Mouse (Mus musculus) midbrain, postnatal 0 days (tissue): ENCODE results near the gene Tspan6. TPM values are rescaled to one million over a fixed set of nuclear protein-coding genes. Genes with fewer than 3 reads are reported as not detected.

Experiments used
- ATAC-seq: fragments of 200-750 bp; cut with Nextera tagmentation; 2 replicates; pipeline ENCODE4 v1.8.0; 2017; ENCODE audit warnings: moderate number of reproducible peaks, mild to moderate bottlenecking, moderate TSS enrichment, moderate library complexity; ENCODE audit not compliant: low FRiP score
- DNase-seq: peaks from one replicate; pipeline ENCODE4 v3.0.0-alpha.2; 2015; ENCODE audit warnings: low spot score
- H3K27ac ChIP-seq: fragments of 300-500 bp; sonication (generic); 2 replicates; pipeline ENCODE4 v1.5.1; 2014; ENCODE audit warnings: low read depth, mild to moderate bottlenecking, low read length, mixed read lengths
- H3K27me3 ChIP-seq: fragments of 300-500 bp; sonication (generic); 2 replicates; pipeline ENCODE4 v1.6.1; 2014; ENCODE audit warnings: low read length, control low read depth, mixed read lengths; ENCODE audit not compliant: insufficient read depth
- H3K36me3 ChIP-seq: fragments of 300-500 bp; sonication (generic); 2 replicates; pipeline ENCODE4 v1.6.1; 2014; ENCODE audit warnings: low read length, control low read depth, mixed read lengths; ENCODE audit not compliant: insufficient read depth
- H3K4me1 ChIP-seq: fragments of 300-500 bp; sonication (generic); 2 replicates; pipeline ENCODE4 v1.6.1; 2014; ENCODE audit warnings: mild to moderate bottlenecking, control low read depth, antibody characterized with exemption, low read length, mixed read lengths; ENCODE audit not compliant: insufficient read depth
- H3K4me2 ChIP-seq: fragments of 300-500 bp; sonication (generic); 2 replicates; pipeline ENCODE4 v1.6.1; 2014; ENCODE audit warnings: low read depth, mild to moderate bottlenecking, low read length, mixed read lengths; ENCODE audit not compliant: poor library complexity, severe bottlenecking
- H3K4me3 ChIP-seq: fragments of 300-500 bp; sonication (generic); 2 replicates; pipeline ENCODE4 v1.5.1; 2014; ENCODE audit warnings: low read depth, mild to moderate bottlenecking, low read length, moderate library complexity
- H3K9ac ChIP-seq: fragments of 300-500 bp; sonication (generic); replicated peaks from 2 replicates; pipeline ENCODE4 v1.6.1; 2014; ENCODE audit warnings: mild to moderate bottlenecking, low read length, moderate library complexity, mixed read lengths; ENCODE audit not compliant: poor library complexity, severe bottlenecking
- H3K9me3 ChIP-seq: fragments of 300-500 bp; sonication (generic); 2 replicates; pipeline ENCODE4 v1.6.1; 2016; ENCODE audit warnings: low read length, control low read depth
- CTCF ChIP-seq: IDR thresholded peaks from 2 replicates; pipeline ENCODE4 v1.5.1; 2016; ENCODE audit warnings: antibody characterized with exemption, mild to moderate bottlenecking
- WGBS: fragments of 180-500 bp; shearing (Covaris S2); extraction: QIAGEN DNeasy Blood & Tissue Kit; methylation state at CpG from one replicate; pipeline ENCODE4 v1.1.7; 2014; 5-methylcytosine and 5-hydroxymethylcytosine counted together
- polyA plus RNA-seq: library from polyadenylated mRNA; unstranded; fragments of >200 nt; fragmentation: Nextera tagmentation; extraction: Ambion mirVana; gene quantifications from 2 replicates; pipeline ENCODE4 v1.2.1, GENCODE M21; 2015
- total RNA-seq: library from RNA; depleted of rRNA; stranded (reverse); fragments of >200 nt; gene quantifications from 2 replicates; pipeline ENCODE4 v1.2.3, GENCODE M21; 2014

The Tspan6 gene
- total and polyA plus RNA-seq, 2 experiments from 2014 or later = 165 to 312 TPM

DNA sequence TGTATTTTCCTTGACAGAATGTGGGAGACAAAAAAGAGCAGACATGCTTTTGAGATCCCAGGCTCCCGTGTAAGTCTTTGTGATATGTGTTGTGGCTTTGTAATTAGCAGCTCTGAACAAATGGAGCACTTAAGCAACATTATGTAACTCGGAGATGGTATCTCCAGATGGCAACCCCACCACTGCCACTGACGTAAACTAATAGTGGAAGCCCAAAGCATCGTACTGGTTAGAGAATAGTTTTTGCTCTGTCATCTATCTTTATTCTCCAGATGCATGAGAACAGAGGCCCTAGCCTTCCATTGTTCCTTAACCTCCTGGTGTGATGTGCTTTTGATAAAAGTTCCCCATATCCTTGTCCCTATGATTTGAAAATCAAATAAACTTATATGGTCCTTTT, 23.0 kb upstream of the Tspan6 start:
- Histone ChIP-seq H3K27me3 (no peaks in the 10 kb centered on the region), H3K9ac (no peak overlapping the region), H3K36me3 (no peaks in the 10 kb centered on the region), H3K4me1 (no peaks in the 10 kb centered on the region), H3K27ac (no peak overlapping the region), H3K9me3 (no peaks in the 10 kb centered on the region), H3K4me2 (no peak overlapping the region), H3K4me3 (no peak overlapping the region)
- 70% methylated on average over 4 of the region's 4 CpGs for WGBS
- no peak for DNase-seq
- no peak for TF ChIP-seq CTCF
- ATAC-seq = no peak

DNA sequence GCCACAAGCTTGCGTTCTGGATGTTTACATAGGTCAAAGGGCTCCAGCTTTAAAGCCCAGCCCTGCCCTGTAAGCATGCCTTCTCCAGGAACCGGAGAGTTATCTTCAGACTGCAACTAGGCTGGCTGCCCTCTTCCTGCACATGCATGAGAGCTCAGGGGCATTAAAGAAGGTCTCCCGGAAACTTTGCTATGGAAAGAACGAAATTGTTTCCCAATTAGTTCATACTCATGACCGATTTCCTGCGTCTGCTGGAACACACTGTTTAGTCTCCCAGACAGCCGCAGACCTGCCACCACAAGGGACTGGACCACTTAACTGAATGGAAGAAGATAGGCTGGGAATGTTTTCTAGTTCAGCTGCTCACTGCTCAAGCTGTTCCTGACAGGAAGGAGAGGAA, 16.0 kb upstream of the Tspan6 start:
- ATAC-seq (no peak), DNase-seq (no peak)

DNA sequence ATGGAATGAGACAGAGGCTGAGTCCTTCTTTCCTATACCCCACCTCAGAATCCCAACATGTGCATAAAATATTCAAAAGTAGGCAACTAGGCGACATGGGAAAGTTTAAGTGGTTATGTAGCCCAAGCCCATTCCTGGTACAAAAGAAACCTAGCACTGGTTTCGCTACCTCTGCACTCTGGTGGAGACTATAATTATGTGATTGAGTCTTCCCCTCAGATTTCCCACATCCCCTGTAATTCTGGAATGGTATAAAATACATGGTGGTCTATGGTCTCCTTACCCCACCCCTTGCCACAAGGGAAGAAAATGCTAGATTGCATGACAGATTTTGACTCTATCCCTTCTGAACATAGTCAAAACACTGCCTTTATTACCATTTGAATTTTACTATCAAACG, 14.8 kb upstream of the Tspan6 start:
- Histone ChIP-seq H3K4me3 (no peak overlapping the region), H3K9me3 (no peaks in the 10 kb centered on the region), H3K27ac (no peak overlapping the region), H3K27me3 (peaks cover 5% of the 10 kb centered on the region; the same call in 1 of the 2 replicates), H3K4me2 (no peak overlapping the region), H3K4me1 (no peaks in the 10 kb centered on the region), H3K36me3 (no peaks in the 10 kb centered on the region), H3K9ac (no peak overlapping the region)
- ATAC-seq (no peak), DNase-seq (no peak)
- no peak for TF ChIP-seq CTCF
- 94% methylated on average over 3 of the region's 3 CpGs for WGBS

More for the DNA sequence above, 16.0 kb upstream of the Tspan6 start:
- H3K27me3 ChIP-seq = peaks cover 5% of the 10 kb centered on the region; the same call in 1 of the 2 replicates
- H3K9ac ChIP-seq = no peak overlapping the region
- no peak for TF ChIP-seq CTCF
- H3K9me3 ChIP-seq = no peaks in the 10 kb centered on the region
- no peaks in the 10 kb centered on the region for H3K36me3 ChIP-seq
- 71% methylated on average over 7 of the region's 7 CpGs for WGBS
- no peaks in the 10 kb centered on the region for H3K4me1 ChIP-seq
- H3K27ac ChIP-seq = no peak overlapping the region
- no peak overlapping the region for H3K4me3 ChIP-seq
- no peak overlapping the region for H3K4me2 ChIP-seq

DNA sequence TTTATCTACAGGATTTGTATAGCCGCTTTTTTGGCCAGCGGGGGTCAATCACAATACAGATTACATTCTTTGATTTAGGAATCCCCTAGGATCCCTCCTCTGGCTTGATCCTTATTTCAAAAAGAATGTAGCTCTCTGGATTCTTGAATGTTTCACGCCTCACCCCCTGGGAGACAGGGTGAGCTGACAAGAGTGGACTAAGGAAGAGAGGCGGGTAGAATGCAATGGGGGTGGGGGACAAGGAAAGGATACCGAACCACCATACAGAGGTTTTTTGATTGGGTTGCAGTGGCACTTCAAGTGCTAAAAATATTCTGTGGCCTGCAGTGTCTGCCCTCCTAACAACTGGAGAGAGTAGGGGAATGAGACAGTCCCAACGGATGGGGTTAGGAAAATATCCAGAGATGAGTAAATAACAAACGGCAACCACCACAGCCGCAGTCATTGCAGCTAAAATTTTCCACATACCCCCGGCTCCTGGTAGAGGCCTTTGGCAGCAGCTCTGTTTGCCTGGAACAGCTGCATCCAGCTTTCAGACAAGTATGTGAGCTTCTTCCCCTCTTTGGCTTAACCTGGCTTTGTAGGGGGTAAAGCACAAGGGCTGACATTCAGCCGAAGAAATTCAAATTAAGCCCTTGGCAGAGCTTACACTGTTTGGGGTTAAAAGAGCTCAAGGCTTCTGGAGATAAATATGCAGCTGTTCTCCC, 13.3 kb upstream of the Tspan6 start:
- DNase-seq = no peak
- no peaks in the 10 kb centered on the region for H3K36me3 ChIP-seq
- 31% methylated on average over 10 of the region's 10 CpGs for WGBS
- no peak overlapping the region for H3K4me3 ChIP-seq
- ATAC-seq = no peak
- no peak overlapping the region for H3K27ac ChIP-seq
- H3K4me1 ChIP-seq = no peaks in the 10 kb centered on the region
- no peak overlapping the region for H3K9ac ChIP-seq
- no peak overlapping the region for H3K4me2 ChIP-seq
- peaks cover 5% of the 10 kb centered on the region; the same call in 1 of the 2 replicates for H3K27me3 ChIP-seq
- TF ChIP-seq CTCF = no peak
- no peaks in the 10 kb centered on the region for H3K9me3 ChIP-seq

DNA sequence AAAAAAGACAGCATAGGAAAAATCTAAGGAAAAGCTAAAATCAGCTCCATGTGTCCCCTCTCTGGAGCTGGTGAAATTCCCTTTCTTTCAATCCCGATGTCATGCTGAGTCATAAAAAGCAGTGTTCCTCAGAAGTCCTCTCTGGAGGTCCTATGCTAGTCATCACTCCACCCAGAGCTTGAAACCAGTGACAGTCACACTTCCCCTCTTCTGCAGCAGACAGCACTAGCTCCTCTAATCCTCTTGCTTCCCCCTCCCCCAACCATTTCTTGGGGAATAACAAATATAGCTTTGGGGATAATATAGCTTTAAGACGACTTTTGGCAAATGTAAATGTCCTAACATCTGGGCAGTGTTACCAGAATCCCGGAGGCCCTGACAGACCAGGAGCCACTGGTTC, 10.0 kb upstream of the Tspan6 start, which contains the start of gene Srpx2:
Gene Srpx2 (plus strand): TSS at position 166 of the 400 bp plus-strand sequence.
- DNase-seq = no peak
- Histone ChIP-seq H3K36me3 (no peaks in the 10 kb centered on the region), H3K27ac (no peak within 1 kb of the TSS), H3K4me2 (no peak within 1 kb of the TSS), H3K4me1 (no peaks in the 10 kb centered on the region), H3K9me3 (no peaks in the 10 kb centered on the region), H3K4me3 (no peak within 1 kb of the TSS), H3K9ac (no peak within 1 kb of the TSS), H3K27me3 (peaks cover 5% of the 10 kb centered on the region; the same call in 1 of the 2 replicates)
- no peak for TF ChIP-seq CTCF
- ATAC-seq = no peak
- 33% methylated on average over 3 of the region's 3 CpGs for WGBS

DNA sequence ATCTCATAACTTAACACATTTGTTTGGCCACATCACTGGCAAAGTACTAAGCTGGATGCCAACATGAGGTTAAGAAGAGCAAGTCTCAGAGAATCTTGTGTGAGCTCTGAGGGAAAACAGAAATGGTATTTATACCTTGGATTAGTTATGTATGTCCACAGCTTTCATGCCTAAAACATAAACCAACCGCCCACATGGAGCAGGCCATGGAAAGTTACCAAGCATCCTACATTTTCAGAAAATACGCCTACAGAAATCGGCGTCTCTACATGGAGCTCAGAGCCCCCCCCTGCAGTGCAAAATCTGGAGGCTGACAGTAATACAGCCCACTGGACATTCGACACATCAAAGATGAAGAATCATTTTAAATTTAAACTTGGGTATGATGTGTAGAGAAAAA, 10.1 kb downstream of the Tspan6 start:
- H3K36me3 ChIP-seq = peaks cover 3% of the 10 kb centered on the region; the same call in 1 of the 2 replicates
- ATAC-seq (no peak), DNase-seq (no peak)
- H3K27ac ChIP-seq = no peak overlapping the region
- H3K27me3 ChIP-seq = no peaks in the 10 kb centered on the region
- no peaks in the 10 kb centered on the region for H3K4me1 ChIP-seq
- H3K9ac ChIP-seq = no peak overlapping the region
- no peak for TF ChIP-seq CTCF
- H3K4me2 ChIP-seq = no peak overlapping the region
- 89% methylated on average over 5 of the region's 5 CpGs for WGBS
- no peak overlapping the region for H3K4me3 ChIP-seq
- H3K9me3 ChIP-seq = no peaks in the 10 kb centered on the region
